Mouse (Mus musculus): ENCODE results near the gene Hacl1. TPM values are rescaled to one million over a fixed set of nuclear protein-coding genes. Genes with fewer than 3 reads are reported as not detected.

Hacl1 gene
- total RNA-seq, 2 experiments from 2014 or later: 15.0 to 15.4 TPM

DNA sequence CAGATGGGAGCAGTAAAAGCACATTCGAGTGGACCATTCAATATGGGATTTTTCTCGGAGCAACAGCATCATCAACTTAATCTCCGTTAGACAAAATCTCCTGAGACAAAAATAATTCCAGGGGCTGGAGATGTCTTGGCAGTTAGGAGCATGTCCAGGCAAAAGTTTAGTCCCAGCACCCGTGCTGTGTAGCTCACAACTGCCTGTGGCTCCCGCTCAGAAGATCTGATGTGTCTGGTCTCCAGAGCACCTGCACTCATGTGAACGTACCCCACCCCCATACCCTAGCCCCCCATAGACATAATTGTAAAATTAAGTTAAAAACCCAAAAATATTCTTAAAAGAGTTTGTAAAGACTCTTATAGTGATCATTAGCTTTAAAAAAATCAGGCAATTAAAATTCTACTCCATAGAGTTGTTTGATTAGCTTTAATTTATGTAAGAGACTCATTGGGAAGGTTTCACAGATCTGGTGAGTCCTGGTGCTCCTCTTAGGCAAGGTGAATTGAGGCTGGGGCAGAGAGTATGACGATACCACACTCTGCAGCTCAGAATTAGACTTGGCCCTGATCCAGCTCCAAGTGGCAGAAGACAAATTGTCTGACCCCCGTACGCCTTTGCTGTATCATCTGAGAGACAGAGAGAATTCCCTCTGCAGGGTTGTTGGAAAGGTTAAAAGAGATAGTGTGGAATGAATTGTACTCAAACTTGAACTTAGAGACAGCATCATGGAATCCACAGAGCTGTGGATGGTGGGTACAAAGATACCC, 62.9 kb downstream of the Hacl1 start:
- no peak for DNase-seq (ENCODE audit: low spot score in 2 of 2)

DNA sequence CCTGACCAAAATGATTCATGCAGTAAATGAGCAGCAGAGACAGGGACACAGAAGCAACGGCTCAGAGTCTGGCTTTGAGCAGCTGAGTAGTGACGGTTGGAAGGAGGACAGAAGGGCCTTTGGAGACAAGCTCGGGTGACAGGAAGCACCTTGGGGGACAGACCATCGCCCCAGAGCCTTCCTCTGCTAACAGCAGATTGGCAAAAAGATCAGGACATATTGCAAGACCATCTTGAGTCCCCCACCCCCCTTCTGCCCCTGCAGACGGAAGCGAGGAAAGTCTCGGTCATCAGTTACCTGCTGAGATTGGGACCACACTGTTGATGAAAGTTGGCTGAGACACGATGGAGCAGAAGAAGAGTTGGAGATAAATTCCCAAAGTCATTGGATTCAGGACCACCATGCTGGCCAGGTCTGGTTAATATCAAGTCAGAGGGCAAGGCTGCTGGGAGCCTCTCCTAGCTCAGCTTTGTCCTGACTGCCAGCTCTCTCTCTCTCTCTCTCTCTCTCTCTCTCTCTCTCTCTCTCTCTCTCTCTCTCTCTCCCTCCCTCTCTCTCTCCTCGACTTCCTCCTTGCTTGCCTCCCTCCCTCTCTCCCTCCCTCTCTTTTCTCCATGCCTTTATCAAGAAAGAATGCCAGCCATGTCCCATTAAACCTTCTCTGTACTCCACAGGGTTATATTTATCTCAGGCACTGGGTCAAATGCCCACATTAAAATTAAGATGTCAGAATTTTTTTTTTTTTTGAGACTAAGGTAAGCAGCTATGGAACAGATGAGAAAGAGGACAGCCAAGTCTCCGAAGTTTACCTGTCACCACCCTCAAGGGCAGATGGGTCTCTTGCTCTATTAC, 64.0 kb downstream of the Hacl1 start:
- DNase-seq (ENCODE audit: low spot score in 2 of 2): no peak

DNA sequence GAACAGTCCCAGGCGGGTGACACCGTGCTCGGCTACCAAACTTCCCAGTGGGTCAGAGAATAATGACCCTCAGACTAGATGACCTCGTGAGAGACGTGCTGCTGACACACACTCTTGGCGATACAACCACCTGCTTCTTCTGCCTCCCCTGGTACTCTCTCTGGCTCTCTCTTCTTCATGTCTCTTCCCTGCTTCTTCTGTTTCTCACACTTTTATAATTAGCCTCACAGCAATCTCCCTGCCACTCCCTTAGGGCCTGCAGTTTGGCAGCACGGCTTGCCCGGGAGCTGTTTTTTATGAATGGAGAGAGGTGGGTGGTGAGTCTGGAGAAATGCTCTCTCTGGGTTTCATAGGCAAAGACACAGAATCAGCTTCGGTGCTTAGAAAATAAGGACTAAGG, 65.2 kb downstream of the Hacl1 start:
- DNase-seq (ENCODE audit: low spot score in 2 of 2): no peak

DNA sequence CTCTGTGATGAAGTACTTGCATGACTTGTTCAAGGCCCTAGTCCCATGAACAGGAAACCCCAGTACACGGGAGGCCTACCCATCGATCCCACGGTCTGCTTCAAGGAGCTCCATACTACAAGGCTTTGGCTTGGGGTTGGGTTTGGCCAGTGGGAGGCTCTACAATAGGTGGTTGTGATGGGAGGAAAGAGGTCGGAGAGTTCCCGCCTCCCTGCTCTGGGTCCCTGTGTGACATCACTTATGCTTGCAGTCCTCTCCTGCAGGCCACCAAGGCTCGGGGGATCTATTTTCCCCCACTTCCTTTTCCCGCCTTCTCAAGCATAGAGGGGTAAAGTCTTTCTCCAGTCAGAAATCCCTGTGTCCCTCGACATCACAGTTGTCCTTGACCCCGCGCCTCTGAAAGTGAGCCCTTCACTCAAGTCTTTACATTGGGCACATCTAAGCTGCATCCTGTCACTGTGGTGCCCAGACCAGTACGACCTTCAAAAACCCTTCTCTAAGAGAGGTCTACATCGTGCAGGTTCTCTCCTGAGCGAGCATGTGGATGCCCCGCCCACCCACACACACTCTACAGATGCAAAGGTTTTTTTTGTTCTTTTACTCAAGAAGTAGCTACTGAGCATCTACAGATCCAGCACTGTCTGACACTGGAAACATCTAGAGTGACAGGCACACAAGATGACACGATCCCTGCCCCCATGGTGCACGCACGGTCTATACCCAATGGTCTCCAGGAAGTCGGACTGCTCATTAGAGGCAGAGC, 66.0 kb downstream of the Hacl1 start:
- DNase-seq (ENCODE audit: low spot score in 2 of 2): no peak

DNA sequence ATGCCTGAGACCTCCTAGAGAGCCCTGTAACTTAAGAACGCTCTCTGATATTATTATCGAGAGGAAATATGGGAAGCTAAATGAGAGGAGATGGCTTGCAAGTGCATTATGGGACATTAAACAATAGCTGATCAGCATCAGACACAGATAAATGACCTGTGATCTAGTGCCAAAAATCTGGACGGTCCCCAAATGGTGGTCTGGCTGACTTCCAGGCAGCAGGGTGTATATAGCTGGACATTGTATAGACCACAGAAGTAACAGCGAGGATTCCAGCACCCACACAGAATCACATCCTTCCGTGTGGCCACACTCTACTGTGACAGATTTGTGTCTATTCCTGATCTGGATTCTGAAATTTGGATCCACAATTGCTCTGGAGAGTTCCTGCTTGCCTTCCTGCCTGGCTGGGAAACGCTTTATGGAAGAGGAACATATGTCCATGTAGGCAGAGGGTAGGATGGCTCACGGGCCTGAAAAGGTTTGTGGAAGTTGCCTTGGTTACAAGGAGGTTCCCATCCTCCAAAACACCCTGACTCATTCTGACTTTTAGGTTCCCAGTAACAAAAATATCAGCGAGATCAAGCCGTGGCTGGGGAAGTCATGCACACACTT, 68.4 kb downstream of the Hacl1 start:
- DNase-seq (ENCODE audit: low spot score in 2 of 2): no peak

DNA sequence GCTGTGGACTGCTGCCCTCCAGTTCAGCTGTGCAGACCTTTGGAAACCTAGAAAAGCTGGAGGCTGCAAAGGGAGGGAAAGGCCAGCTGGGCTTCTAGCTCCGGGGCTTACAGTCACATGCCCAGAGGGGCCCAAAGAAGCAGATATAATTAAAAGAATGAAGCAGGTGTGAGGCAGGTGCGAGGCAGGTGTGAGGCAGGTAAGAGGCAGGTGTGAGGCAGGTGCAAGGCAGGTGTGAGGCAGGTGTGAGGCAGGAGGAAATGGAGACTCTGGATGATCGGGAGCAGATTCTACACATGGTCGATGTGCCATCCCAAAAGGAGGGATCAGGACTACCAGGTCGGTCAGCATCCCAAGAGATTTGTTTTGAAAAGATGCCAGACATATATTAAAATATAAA, 69.7 kb downstream of the Hacl1 start:
- DNase-seq (ENCODE audit: low spot score in 2 of 2): no peak

DNA sequence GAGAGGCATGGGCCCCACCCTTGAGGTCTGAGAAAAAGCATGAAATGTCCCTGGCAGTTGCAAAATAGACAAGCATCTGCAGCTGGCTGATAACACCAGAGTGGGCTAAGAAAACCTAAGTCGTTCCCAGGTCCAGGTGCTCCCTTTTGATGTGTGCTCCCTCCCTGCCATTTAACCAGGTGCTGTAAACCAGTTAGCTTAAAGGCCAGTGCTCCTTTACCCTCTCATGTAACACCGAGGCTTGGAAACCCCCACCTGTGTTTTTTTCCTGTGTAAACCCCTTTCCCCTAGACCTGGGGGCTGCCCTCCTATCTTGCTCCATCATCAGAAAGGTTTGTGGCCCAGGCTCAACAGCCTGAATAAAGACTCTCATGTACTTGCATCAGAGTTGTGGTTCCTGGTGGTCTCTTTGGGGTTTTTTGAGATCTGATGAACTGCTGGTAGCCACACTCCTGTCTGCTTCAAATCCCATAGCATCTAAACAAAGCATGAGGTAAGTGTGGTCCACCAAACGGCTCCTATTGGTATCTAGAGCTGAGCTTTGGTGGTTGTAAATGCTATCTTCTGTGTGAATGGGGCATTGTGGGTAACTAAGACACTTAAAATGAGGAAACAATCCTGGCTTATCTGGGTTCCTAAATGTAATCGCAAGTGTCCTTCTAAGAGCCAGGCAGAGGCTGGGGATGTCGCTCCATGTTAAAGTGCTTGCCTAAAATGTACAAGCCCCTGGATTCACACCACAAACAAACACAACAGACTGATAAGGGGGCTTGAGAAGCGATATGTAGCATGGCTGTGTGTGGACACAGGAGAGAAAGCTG, 70.7 kb downstream of the Hacl1 start:
- DNase-seq (ENCODE audit: low spot score in 2 of 2): no peak

DNA sequence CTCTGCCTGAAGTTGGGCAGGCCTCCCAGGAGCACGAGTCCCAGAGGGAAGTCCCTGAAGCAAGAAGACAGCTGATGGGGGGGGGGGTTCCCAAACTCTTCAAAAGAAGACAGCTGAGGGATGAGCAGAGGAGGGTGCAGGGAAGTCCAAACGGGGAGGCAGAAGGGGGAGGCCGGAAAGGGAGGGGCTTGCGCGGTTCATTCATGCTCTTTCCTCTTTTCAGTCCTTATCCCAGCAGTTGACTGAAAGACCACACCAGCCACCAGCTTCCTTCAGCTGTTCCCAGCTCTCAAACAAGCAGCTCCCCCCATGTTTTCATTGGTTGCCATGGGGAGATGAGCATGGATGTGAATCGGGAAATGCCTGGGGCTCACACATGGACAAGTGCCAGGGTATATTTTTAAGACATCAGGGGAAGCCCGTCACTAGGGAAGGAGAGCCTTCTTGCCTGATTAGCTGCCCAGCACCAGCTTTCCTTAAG, 71.9 kb downstream of the Hacl1 start:
- DNase-seq (ENCODE audit: low spot score in 2 of 2): peak in 1 of 2 experiments; percentile 38

DNA sequence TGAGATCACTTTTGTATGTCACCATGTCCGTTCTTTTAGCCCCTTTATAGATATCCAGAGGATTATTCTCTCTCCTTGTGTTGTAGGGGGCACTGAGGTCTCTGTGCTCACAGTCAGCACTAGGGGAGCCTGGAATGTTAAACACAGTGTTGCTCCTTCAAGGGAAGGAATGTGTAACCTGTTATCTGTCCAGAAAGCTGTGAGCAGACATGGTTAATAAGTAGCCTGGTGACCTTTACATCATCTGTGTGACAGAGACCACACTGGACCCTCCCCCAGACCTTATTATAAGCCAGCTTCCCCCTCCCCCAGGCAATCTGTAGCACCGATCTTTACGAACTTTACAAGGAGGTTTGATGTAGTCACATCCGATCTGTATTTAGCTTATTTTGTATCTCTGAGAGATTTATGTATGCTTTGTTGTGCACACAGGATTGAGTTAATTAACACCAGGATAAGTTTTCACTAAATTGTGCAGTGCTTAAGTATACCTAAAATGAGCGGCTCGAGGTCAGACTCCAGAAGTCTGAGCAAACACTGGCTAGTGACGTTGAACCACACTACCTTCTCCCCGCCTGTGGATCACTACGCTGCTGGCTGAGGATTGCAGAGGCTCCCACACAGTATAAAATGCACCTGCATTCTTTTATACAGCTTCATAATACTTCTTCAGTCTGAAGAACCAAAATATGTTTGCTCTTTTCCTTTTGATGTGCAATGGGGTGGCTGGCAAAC, 75.4 kb downstream of the Hacl1 start:
- DNase-seq (ENCODE audit: low spot score in 2 of 2): no peak

DNA sequence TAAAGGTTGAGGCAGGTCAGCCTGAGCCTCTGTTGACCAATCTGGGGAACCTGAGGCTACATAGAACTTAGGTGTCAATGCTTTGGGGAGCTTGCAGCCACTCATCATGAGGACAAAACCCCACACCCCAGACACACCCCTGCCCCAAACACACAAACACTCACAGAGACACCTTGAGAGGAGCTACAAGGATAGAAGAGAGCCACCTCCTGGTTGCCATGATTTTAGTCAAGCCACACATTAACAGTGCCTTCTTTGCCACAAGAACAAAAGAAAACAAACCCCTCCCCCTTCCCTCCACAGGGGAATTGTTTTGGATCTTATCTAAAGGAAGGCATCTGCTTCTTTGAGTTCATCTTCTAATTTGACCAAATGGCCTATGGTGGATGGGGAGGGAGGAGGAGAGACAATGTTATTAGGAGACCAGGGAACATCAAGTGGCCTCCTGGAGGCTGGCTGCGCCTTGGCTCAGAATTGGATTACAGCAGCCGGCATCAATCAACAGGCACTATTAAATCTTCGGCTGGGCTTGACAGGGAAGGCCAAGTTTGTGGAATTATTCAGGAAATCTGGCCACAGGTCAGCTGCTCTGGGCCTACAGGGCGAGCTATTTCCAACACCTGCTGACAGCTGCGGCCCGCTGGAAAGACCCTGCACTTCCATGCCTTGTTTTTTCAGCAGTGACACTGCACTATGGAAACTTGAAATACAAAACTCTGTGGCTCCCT, 76.5 kb downstream of the Hacl1 start:
- peak in 1 of 2 experiments; percentile 46 for DNase-seq (ENCODE audit: low spot score in 2 of 2)

DNA sequence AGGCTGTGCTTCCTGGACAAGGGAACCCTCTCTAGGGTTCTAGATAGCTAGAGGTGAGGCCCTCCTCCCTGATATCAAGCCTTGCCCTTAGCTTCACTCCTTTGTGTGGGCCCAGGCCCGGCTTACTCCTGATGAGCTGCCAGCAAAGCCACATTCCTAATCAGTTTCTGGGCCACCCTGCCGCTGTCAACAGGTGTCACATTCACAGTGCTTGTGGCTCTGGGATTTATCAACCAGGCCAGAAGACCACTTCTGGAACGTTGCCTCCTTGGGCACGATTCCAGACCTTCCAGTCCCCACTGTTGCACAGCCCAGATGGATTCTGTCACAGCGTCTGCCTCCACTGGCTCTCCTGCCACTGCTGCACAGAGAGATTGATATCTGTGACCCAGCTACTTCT, 80.2 kb downstream of the Hacl1 start:
- peak in 1 of 2 experiments; percentile 46 for DNase-seq (ENCODE audit: low spot score in 2 of 2)

DNA sequence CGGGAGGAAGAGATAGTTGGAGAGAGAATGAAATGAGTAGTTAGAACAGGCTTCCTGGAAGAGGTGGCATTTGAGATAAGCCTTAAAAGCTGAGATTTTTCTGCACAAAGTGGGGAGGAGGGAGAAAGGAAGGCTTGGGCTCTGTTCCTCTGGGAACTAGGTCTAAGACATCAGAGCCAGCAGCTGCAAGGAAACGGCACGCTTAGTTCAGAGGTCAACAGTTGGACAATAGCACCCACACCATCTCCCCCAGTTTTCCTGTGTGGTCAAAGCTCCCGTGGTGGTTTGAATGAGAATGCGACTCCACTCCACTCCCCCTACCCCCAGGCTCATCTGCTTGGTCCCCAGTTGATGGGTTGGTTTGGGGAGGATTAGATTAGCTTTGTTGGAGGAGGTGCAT, 81.9 kb downstream of the Hacl1 start:
- no peak for DNase-seq (ENCODE audit: low spot score in 2 of 2)

DNA sequence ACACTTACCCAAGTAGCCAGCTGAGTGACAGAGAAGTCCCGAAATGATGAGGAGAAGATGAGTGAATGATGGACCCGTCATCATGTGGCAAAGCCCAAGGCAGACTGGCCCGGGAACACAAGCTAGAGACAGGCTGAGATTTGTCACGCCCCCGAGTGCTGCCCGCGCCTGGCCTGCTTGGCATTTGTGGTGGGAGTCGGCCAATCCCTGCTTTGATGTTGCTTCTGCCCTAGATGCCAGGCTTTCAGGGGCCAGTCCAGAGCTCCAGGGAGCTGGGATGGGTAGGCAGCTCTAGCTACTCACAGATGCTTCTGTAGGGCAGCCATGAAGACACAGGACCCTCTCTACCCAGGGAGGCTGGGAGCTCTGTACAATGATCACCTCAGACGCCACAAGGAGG, 83.3 kb downstream of the Hacl1 start:
- DNase-seq (ENCODE audit: low spot score in 2 of 2): no peak

DNA sequence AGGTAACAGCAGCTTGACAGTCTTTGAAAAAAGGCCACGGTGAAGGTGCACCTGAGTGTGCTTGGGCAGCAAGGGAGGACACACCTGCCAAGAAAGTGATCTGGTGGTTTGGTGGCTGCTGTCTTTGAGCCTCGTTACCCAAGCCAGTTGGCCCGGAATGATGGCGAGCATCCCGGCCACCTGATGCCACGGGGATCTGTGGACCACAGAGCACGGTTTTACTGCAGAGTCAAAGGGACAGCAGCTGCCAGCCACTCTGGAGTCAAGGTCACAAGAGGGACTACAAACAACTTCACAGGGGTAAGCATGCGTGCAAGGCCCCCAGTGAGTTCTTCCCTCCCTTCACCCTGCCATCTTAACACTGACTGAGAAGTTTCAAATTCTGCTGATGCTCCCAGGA, 83.8 kb downstream of the Hacl1 start:
- DNase-seq (ENCODE audit: low spot score in 2 of 2): no peak

DNA sequence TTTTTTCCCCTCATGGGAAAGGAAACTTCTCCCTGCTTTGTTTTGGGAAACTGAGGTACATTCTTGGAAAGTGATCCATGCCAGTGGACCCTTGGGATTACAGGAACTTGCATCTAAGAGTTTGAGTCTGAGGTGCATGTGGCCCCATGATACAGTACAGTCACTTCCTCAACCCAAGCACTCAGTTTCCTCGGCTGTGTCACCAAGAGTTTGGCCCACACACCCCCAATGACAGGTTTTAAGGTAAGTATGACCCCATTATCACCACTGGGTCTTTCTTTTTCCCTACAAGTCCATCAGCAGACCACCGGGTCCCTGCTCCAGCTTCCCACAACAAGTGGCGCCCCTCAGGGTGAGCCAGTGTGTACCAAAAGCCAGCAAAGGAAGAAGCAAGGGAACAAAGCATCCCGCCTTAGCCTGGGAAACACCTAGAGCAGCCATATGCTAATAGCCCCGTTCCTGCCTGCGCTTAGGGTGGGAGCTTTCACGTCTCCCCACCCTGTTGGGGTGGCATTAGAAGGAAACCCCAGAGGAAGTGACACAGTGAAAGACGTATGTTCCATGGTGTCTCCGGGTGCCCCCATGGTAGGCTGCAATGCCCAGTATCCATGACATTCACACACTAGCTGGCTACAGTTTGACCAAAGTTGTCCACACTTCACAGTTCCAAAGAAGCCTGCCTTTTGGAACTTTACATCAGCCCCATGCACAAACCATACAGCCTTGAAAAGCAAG, 84.4 kb downstream of the Hacl1 start:
- DNase-seq (ENCODE audit: low spot score in 2 of 2): no peak

DNA sequence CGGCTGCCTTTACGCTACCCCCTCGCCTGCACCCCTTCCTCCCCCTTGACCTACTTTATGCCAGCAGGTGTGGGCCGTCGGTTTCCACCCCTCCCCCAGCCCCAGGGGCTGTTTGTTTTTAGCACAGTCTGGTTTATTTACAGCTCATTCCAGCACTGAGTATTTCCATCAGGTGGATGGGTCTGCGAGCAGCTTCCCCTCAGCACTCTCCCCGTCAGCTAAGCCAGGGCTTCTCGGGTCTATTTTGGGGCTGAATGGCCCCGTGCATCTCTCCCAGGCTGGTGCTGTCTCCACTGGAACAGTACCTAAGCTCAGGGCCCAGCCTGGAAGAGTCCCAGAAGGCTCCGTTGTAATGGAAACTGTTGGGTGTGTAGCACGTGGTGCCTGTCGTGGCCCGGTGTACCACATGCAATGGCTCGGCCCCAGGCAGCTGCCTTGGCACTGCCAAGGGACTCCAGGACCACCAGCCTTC, 85.1 kb downstream of the Hacl1 start:
- no peak for DNase-seq (ENCODE audit: low spot score in 2 of 2)

DNA sequence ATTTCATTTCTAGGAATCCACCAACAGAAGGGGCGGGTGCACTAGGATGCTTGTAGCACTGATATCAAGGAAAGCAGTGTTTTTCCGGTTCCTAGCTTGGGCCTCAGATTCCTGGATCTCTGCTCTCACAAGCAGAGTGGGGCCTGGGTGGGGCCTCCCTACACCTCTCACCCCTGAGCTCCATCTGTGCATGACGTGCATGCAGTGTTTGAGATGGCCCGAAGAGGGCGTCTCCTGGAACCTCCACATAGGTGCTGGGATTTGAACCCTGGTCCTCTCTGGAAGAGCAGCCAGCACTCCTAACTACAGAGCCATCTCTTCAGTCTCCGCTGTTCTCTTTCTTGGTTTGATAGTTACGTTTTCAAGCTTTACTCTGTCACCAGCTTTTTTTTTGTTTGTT, 86.1 kb downstream of the Hacl1 start:
- DNase-seq (ENCODE audit: low spot score in 2 of 2): no peak

Measured in gastrocnemius, postnatal 4 days (tissue).